Mouse (Mus musculus): ENCODE measurements at regions not wholly inside any gene's neighbourhood (a gene's known extent, or its start where the extent isn't known, plus 50 kb on each side); places are given as distances from the start of the nearest gene placed in this dataset.

GRCm38 (mm10) chr11:57432299-57432698, 86.1 kb downstream of the Fam114a2 start:
- no peak for DNase-seq (ENCODE audit: inconsistent ontology term)

DNA sequence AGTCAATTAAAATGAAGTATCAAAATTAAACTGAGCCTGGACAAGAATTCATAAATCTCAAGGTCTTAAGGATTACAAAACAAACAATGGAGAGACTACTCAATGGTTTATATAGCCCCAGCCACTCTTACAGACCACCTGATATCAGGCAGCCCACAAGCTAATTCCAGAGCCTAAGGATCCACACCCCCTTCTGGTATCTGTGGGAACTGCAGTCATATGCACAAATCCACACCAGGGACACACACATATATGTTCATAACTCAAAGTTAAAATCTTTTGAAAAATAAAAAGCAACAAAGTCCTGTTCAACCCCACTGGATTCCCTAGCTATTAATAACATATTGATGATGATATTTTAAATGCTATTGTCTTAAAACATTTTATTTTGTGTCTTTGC, 86.5 kb downstream of the Fam114a2 start:
- no peak for DNase-seq (ENCODE audit: inconsistent ontology term)

GRCm38 (mm10) chr11:57426046-57426805, 92.2 kb downstream of the Fam114a2 start:
- no peak for DNase-seq (ENCODE audit: inconsistent ontology term)

GRCm38 (mm10) chr11:57419416-57419815, 99.0 kb downstream of the Fam114a2 start:
- DNase-seq (ENCODE audit: inconsistent ontology term), result no peak

- no peak for DNase-seq (ENCODE audit: inconsistent ontology term)
Measured at GRCm38 (mm10) chr11:57416011-57416410, 102.4 kb downstream of the Fam114a2 start.

DNA sequence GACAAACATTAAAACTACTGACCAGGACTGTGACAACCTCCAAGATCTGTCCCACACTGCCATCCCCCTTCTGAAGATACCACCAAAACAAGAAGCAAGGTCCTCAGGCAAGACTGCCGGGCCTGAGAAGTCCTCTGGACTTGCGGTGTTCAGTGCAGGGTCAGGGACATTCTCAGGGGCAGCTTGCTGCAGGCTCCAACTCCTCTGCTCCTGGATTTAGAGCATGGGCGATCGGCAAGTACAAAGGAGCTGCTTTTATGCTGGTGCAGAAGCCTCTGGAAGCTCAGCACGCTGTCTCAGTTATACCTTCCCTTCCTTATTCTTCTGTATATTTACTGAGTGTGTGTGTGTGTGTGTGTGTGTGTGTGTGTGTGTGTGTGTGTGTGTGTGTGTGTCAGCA, 103.2 kb downstream of the Fam114a2 start:
- DNase-seq (ENCODE audit: inconsistent ontology term), result no peak

- DNase-seq (ENCODE audit: inconsistent ontology term), result peak; percentile 76
Measured at GRCm38 (mm10) chr11:57414697-57415096, 103.7 kb downstream of the Fam114a2 start.

DNA sequence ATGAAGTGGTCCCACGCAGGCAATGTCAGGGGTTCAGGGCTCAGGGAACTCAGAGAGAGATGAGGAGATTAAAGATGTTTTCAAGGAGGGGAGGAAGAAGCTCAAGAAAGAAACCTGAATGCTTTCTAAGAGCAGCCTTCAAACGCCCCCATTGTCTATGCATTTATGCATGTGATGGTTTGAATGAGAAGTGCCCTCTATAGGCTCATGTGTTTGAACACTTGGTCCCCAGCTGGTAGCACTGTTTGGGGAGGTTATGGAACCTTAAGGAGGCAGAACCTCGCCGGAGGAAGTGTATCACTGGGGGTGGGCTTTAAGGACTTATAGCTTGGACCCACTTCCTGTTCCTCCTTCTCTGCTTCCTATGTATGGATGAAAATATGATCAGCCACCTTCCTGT, 105.1 kb downstream of the Fam114a2 start:
- no peak for DNase-seq (ENCODE audit: inconsistent ontology term)

GRCm38 (mm10) chr11:57412766-57413165, 105.7 kb downstream of the Fam114a2 start:
- no peak for DNase-seq (ENCODE audit: inconsistent ontology term)

DNA sequence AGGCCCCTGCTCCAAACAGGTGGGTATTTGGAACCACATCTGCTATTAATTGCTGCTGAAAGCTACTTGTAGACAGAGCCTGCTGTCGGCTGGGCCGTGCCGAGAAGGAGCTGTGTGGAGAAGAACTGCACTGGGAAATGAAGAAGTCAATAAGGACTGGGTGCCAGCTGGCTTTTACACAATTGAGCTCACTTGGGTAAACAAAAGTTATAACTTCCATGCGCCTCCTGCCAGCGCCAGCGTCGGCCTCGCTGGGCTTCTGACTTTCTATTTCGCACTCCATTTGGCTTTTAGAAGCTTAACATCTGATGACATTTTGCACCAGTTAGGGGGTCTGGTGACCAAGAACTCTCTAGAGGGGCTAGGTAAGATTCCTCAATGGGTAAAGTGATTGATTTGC, 114.2 kb downstream of the Fam114a2 start:
- no peak for DNase-seq (ENCODE audit: inconsistent ontology term)

DNA sequence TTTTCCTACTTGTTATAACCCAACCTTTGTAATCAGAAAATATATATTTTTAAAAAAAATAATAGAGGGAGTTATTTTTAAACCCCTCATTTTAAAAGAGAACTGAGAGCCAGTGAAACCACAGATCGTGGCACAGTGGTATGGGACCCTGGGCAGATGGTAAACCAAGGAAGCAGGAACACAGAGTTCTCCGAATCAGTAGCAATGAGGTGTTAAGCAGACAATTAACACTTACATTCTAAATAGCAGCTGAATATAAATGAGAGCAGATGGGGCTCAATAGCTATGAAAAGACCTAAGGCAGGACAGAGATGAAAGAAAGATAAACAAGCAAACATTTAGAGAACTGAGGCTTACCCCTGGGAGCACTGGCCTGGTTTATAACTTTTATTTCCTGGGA, 116.8 kb downstream of the Fam114a2 start:
- no peak for DNase-seq (ENCODE audit: inconsistent ontology term)

DNA sequence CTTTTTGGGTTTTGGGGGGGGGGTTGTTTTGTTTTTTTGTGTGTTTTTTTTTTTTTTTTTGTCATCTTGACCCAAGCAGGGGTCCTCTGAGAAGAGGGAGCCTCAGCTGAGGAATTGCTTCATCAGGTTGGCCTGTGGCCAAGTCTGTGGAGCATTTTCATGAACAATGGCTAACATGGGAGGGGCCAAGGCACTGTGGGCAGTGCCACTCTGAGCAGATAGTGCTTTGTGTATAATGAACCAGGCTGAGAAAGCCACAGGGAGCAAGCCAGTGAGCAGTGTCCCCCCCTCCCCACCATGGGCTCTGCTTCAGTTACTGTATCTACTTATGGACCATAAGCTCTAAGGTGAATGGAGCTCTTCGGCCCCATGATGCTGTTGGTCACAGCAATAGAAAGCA, 119.1 kb downstream of the Fam114a2 start:
- no peak for DNase-seq (ENCODE audit: inconsistent ontology term)

- DNase-seq (ENCODE audit: inconsistent ontology term), result no peak
Measured at GRCm38 (mm10) chr11:57396429-57396828, 122.0 kb downstream of the Fam114a2 start.

- no peak for DNase-seq (ENCODE audit: inconsistent ontology term)
Measured at GRCm38 (mm10) chr11:57390826-57391225, 127.6 kb downstream of the Fam114a2 start.
